Mouse (Mus musculus) kidney, adult 2 months (tissue): ENCODE measurements around the gene Ccdc22.

Source experiments
- CTCF ChIP-seq: fragments of 200-500 bp; conservative IDR thresholded peaks from 2 replicates; pipeline ENCODE4 v1.5.1; 2011; ENCODE audit warnings: low read depth, mild to moderate bottlenecking, control low read depth, low read length, moderate library complexity, mixed read lengths; ENCODE audit not compliant: insufficient read depth, insufficient read length
- POLR2A ChIP-seq: fragments of 200-500 bp; IDR thresholded peaks from one replicate; pipeline ENCODE4 v1.6.1; 2011; ENCODE audit warnings: low read depth, low read length, control low read depth

- TF ChIP-seq POLR2A: no peak
- TF ChIP-seq CTCF: no peak
These were observed 1.3 kb downstream of the Ccdc22 start for GRCm38 (mm10) chrX:7604004-7604403.
